Mouse (Mus musculus): ENCODE data around the gene Sdf2.

Sdf2 gene

GRCm38 (mm10) chr11:78245627-78246317, at the start of gene Sdf2, which contains the start of gene Supt6:
Gene Sdf2, plus strand, starts transcription at chr11:78245746.
Gene Supt6, minus strand, starts transcription at chr11:78245987.
- DNase-seq (ENCODE audit: low read depth, low spot score): peak; percentile 95

GRCm38 (mm10) chr11:78202372-78202771, 43.2 kb upstream of the Sdf2 start:
- no peak for DNase-seq (ENCODE audit: low read depth, low spot score)

- DNase-seq (ENCODE audit: low read depth, low spot score): no peak
These were observed 41.3 kb upstream of the Sdf2 start for GRCm38 (mm10) chr11:78204287-78204686.

- DNase-seq (ENCODE audit: low read depth, low spot score): no peak
These were observed 40.0 kb upstream of the Sdf2 start for GRCm38 (mm10) chr11:78205361-78206206.

GRCm38 (mm10) chr11:78207190-78207589, 38.4 kb upstream of the Sdf2 start:
- no peak for DNase-seq (ENCODE audit: low read depth, low spot score)

GRCm38 (mm10) chr11:78209886-78210285, 35.7 kb upstream of the Sdf2 start:
- no peak for DNase-seq (ENCODE audit: low read depth, low spot score)

GRCm38 (mm10) chr11:78210615-78211014, 34.9 kb upstream of the Sdf2 start:
- DNase-seq (ENCODE audit: low read depth, low spot score): no peak

GRCm38 (mm10) chr11:78211513-78211912, 34.0 kb upstream of the Sdf2 start:
- no peak for DNase-seq (ENCODE audit: low read depth, low spot score)

GRCm38 (mm10) chr11:78213086-78213817, 32.3 kb upstream of the Sdf2 start:
- DNase-seq (ENCODE audit: low read depth, low spot score): no peak

GRCm38 (mm10) chr11:78215709-78216317, 29.7 kb upstream of the Sdf2 start:
- DNase-seq (ENCODE audit: low read depth, low spot score): no peak

GRCm38 (mm10) chr11:78223586-78223985, 22.0 kb upstream of the Sdf2 start:
- no peak for DNase-seq (ENCODE audit: low read depth, low spot score)

- no peak for DNase-seq (ENCODE audit: low read depth, low spot score)
These were observed 14.0 kb upstream of the Sdf2 start for GRCm38 (mm10) chr11:78231518-78231917.

- DNase-seq (ENCODE audit: low read depth, low spot score): no peak
These were observed 5.2 kb upstream of the Sdf2 start for GRCm38 (mm10) chr11:78240193-78240857.

- DNase-seq (ENCODE audit: low read depth, low spot score): no peak
These were observed 302 bp upstream of the Sdf2 start for GRCm38 (mm10) chr11:78245261-78245626.

- DNase-seq (ENCODE audit: low read depth, low spot score): no peak
These were observed 919 bp downstream of the Sdf2 start for GRCm38 (mm10) chr11:78246318-78247011.

- no peak for DNase-seq (ENCODE audit: low read depth, low spot score)
These were observed 1.4 kb downstream of the Sdf2 start for GRCm38 (mm10) chr11:78247012-78247348.

GRCm38 (mm10) chr11:78247727-78248140, 2.2 kb downstream of the Sdf2 start:
- peak; percentile 92 for DNase-seq (ENCODE audit: low read depth, low spot score)

- DNase-seq (ENCODE audit: low read depth, low spot score): peak; percentile 14
These were observed 11.1 kb downstream of the Sdf2 start for GRCm38 (mm10) chr11:78256618-78257017.

GRCm38 (mm10) chr11:78260489-78261258, 15.1 kb downstream of the Sdf2 start:
- DNase-seq (ENCODE audit: low read depth, low spot score): no peak
